Mouse (Mus musculus) liver, postnatal 0 days (tissue): ENCODE measurements around the gene Aox2. TPM values are rescaled to one million over a fixed set of nuclear protein-coding genes. Genes with fewer than 3 reads are reported as not detected.

Source experiments
- ATAC-seq: fragments of 200-750 bp; cut with Nextera tagmentation; 2 replicates; pipeline ENCODE4 v1.8.0; 2017; ENCODE audit warnings: mild to moderate bottlenecking, moderate library complexity
- DNase-seq: peaks from one replicate; pipeline ENCODE4 v3.0.0-alpha.2; 2016
- H3K27ac ChIP-seq: fragments of 300-500 bp; sonication (generic); 2 replicates; pipeline ENCODE4 v1.5.1; 2014; ENCODE audit warnings: antibody characterized with exemption, moderate library complexity, mild to moderate bottlenecking, low read depth
- H3K27me3 ChIP-seq: fragments of 300-500 bp; sonication (generic); 2 replicates; pipeline ENCODE4 v1.6.1; 2014; ENCODE audit warnings: low read length, control low read depth, mixed read lengths; ENCODE audit not compliant: insufficient read depth
- H3K36me3 ChIP-seq: fragments of 300-500 bp; sonication (generic); replicated peaks from 2 replicates; pipeline ENCODE4 v1.6.1; 2014; ENCODE audit warnings: mild to moderate bottlenecking, control low read depth, low read length, moderate library complexity, mixed read lengths; ENCODE audit not compliant: insufficient read depth
- H3K4me1 ChIP-seq: fragments of 300-500 bp; sonication (generic); 2 replicates; pipeline ENCODE4 v1.6.1; 2014; ENCODE audit warnings: antibody characterized with exemption, mild to moderate bottlenecking, control low read depth; ENCODE audit not compliant: insufficient read depth
- H3K4me2 ChIP-seq: fragments of 300-500 bp; sonication (generic); 2 replicates; pipeline ENCODE4 v1.6.1; 2014; ENCODE audit warnings: low read depth, mild to moderate bottlenecking, low read length, moderate library complexity, mixed read lengths
- H3K4me3 ChIP-seq: fragments of 300-500 bp; sonication (generic); 2 replicates; pipeline ENCODE4 v1.5.1; 2014; ENCODE audit warnings: low read depth, low read length
- H3K9ac ChIP-seq: fragments of 300-500 bp; sonication (generic); replicated peaks from 2 replicates; pipeline ENCODE4 v1.6.1; 2014; ENCODE audit warnings: mild to moderate bottlenecking, moderate library complexity
- H3K9me3 ChIP-seq: fragments of 300-500 bp; sonication (generic); 2 replicates; pipeline ENCODE4 v1.6.1; 2016; ENCODE audit warnings: mild to moderate bottlenecking, control low read depth, low read length, mixed read lengths
- CTCF ChIP-seq: sonication (generic); IDR thresholded peaks from 2 replicates; pipeline ENCODE4 v1.5.1; 2016; ENCODE audit warnings: antibody characterized with exemption, low read depth
- EP300 ChIP-seq: IDR thresholded peaks from 2 replicates; pipeline ENCODE4 v1.6.1; 2016; ENCODE audit warnings: antibody characterized with exemption, low read depth, mild to moderate bottlenecking
- WGBS: fragments of 180-500 bp; shearing (Covaris S2); extraction: QIAGEN DNeasy Blood & Tissue Kit; methylation state at CpG from one replicate; pipeline ENCODE4 v1.1.7; 2014; ENCODE audit not compliant: insufficient replicate concordance; 5-methylcytosine and 5-hydroxymethylcytosine counted together
- polyA plus RNA-seq: library from polyadenylated mRNA; unstranded; fragments of >200 nt; fragmentation: Nextera tagmentation; extraction: Ambion mirVana; gene quantifications from 2 replicates; pipeline ENCODE4 v1.2.1, GENCODE M21; 2015

Aox2 gene
- polyA plus RNA-seq, 1 experiment from 2014 or later: 0.01 TPM

GRCm38 (mm10) chr1:58311221-58311864 is 33.2 kb downstream of the Aox2 start:
- Histone ChIP-seq H3K27me3 (no peaks in the 10 kb centered on the region), H3K36me3 (no peaks in the 10 kb centered on the region), H3K9ac (no peak overlapping the region), H3K4me1 (no peaks in the 10 kb centered on the region), H3K27ac (no peak overlapping the region), H3K9me3 (no peaks in the 10 kb centered on the region), H3K4me3 (no peak overlapping the region), H3K4me2 (no peak overlapping the region)
- TF ChIP-seq EP300: no peak
- TF ChIP-seq CTCF: no peak
- 66% methylated on average over 7 of the region's 7 CpGs for WGBS
- DNase-seq (no peak), ATAC-seq (no peak)

- no peaks in the 10 kb centered on the region for H3K36me3 ChIP-seq
- ATAC-seq (no peak), DNase-seq (no peak)
- no peaks in the 10 kb centered on the region for H3K4me1 ChIP-seq
- H3K27ac ChIP-seq: no peak overlapping the region
- H3K4me3 ChIP-seq: no peak overlapping the region
- no peak overlapping the region for H3K9ac ChIP-seq
- no peaks in the 10 kb centered on the region for H3K27me3 ChIP-seq
- WGBS: 85% methylated on average over 8 of the region's 8 CpGs
- TF ChIP-seq CTCF (no peak), EP300 (no peak)
- H3K9me3 ChIP-seq: no peaks in the 10 kb centered on the region
- H3K4me2 ChIP-seq: no peak overlapping the region
These were observed 35.0 kb downstream of the Aox2 start for GRCm38 (mm10) chr1:58313173-58313572.

- Histone ChIP-seq H3K4me1 (no peaks in the 10 kb centered on the region), H3K9me3 (no peaks in the 10 kb centered on the region), H3K4me3 (no peak overlapping the region), H3K27ac (no peak overlapping the region), H3K4me2 (no peak overlapping the region), H3K27me3 (no peaks in the 10 kb centered on the region), H3K9ac (no peak overlapping the region), H3K36me3 (no peaks in the 10 kb centered on the region)
- WGBS: 62% methylated on average over 6 of the region's 6 CpGs
- DNase-seq: no peak
- no peak for ATAC-seq
- TF ChIP-seq CTCF (no peak), EP300 (no peak)
These were observed 37.4 kb downstream of the Aox2 start for GRCm38 (mm10) chr1:58315532-58315931.

- Histone ChIP-seq H3K9me3 (no peaks in the 10 kb centered on the region), H3K27ac (no peak overlapping the region), H3K4me3 (no peak overlapping the region), H3K27me3 (no peaks in the 10 kb centered on the region), H3K4me2 (peak overlapping the region; percentile 44; the same call in 1 of the 2 replicates), H3K36me3 (no peaks in the 10 kb centered on the region), H3K4me1 (no peaks in the 10 kb centered on the region), H3K9ac (no peak overlapping the region)
- no peak for TF ChIP-seq EP300
- no peak for TF ChIP-seq CTCF
- DNase-seq (no peak), ATAC-seq (no peak)
- WGBS: 48% methylated on average over 4 of the region's 4 CpGs
These were observed 55.1 kb downstream of the Aox2 start for GRCm38 (mm10) chr1:58333222-58333621.

- TF ChIP-seq CTCF (no peak), EP300 (no peak)
- WGBS: 71% methylated on average over 1 of the region's 1 CpGs
- DNase-seq: no peak
These were observed 61.8 kb downstream of the Aox2 start for GRCm38 (mm10) chr1:58339901-58340300.

GRCm38 (mm10) chr1:58341576-58341975 is 63.5 kb downstream of the Aox2 start:
- TF ChIP-seq EP300: no peak
- TF ChIP-seq CTCF: no peak
- no peak for DNase-seq
- 40% methylated on average over 7 of the region's 7 CpGs for WGBS
- no peaks in the 10 kb centered on the region for H3K4me1 ChIP-seq
- no peak overlapping the region for H3K4me2 ChIP-seq
- no peak overlapping the region for H3K27ac ChIP-seq
- H3K9me3 ChIP-seq: no peaks in the 10 kb centered on the region
- ATAC-seq: no peak
- H3K27me3 ChIP-seq: no peaks in the 10 kb centered on the region
- no peak overlapping the region for H3K4me3 ChIP-seq
- no peak overlapping the region for H3K9ac ChIP-seq
- no peaks in the 10 kb centered on the region for H3K36me3 ChIP-seq

More at GRCm38 (mm10) chr1:58339901-58340300, 61.8 kb downstream of the Aox2 start:
- Histone ChIP-seq H3K9ac (no peak overlapping the region), H3K4me3 (no peak overlapping the region), H3K27ac (no peak overlapping the region), H3K9me3 (no peaks in the 10 kb centered on the region), H3K27me3 (no peaks in the 10 kb centered on the region), H3K4me1 (no peaks in the 10 kb centered on the region), H3K36me3 (no peaks in the 10 kb centered on the region), H3K4me2 (no peak overlapping the region)
- ATAC-seq: no peak
